In genomic region chr1:164451346-164451745, GRCm38 (mm10) we compare ENCODE assay signal across 24 mouse cellular contexts. TPM values are rescaled to one million over a fixed set of nuclear protein-coding genes. Genes with fewer than 3 reads are reported as not detected.
DNase-seq lines count a peak whose midpoint lies in the region; ATAC-seq and TF ChIP-seq lines count a peak whose summit lies in the region.
"Had no signal": no experiment of that assay in that cellular context is flagged by ENCODE, and none has a peak within 500 bp of the region (broad histone marks: within the 10 kb centered on the region; RNA-seq: fewer than 3 reads in every experiment).

No protein-coding gene starts in this region.

- peak overlapping the region; percentile 38 for H3K9ac ChIP-seq in heart, embryonic 13.5 days
- H3K9ac ChIP-seq in midbrain, embryonic 16.5 days (ENCODE audit: low read depth, low read length), result no peak overlapping the region
- H3K9ac ChIP-seq: forebrain, embryonic 15.5 days; hindbrain, embryonic 15.5 days; liver, postnatal 0 days; midbrain, embryonic 15.5 days had no signal

- DNase-seq in adrenal gland, adult (ENCODE audit: inconsistent age in 2 of 2, low spot score in 1 of 2), result peak; percentile 50 to 73
- no peak for DNase-seq in adrenal gland, postnatal 25 days
- DNase-seq in heart, postnatal 14 days, result no peak
- DNase-seq in layer of hippocampus, adult 2 months (ENCODE audit: low spot score in 2 of 2), result peak in 1 of 2 experiments; percentile 9
- no peak for DNase-seq in layer of hippocampus, adult 9-11 months
- no peak for DNase-seq in frontal cortex, postnatal 36 days (ENCODE audit: low spot score in 2 of 2)
- DNase-seq: cerebellum, adult 18-20 months; cerebellum, postnatal 36 days; heart, adult 11 months; kidney, postnatal 36 days; liver; liver, postnatal 0 days; lung, postnatal 14 days; thymus, postnatal 14 days had no signal

- H3K27me3 ChIP-seq in heart, embryonic 13.5 days (replicated peaks), result no peaks in the 10 kb centered on the region
- H3K27me3 ChIP-seq in midbrain, embryonic 16.5 days (ENCODE audit: control insufficient read depth, insufficient read depth, low read depth, low read length), result no peaks in the 10 kb centered on the region
- H3K27me3 ChIP-seq: forebrain, embryonic 15.5 days; hindbrain, embryonic 15.5 days; midbrain, embryonic 15.5 days had no signal

- WGBS in heart, embryonic 13.5 days, result 47% methylated on average over 5 of the region's 5 CpGs
- 94% methylated on average over 5 of the region's 5 CpGs for WGBS in midbrain, embryonic 16.5 days

- H3K4me2 ChIP-seq in heart, embryonic 13.5 days, result no peak overlapping the region
- no peak overlapping the region for H3K4me2 ChIP-seq in midbrain, embryonic 16.5 days (ENCODE audit: low read length)
- H3K4me2 ChIP-seq: forebrain, embryonic 15.5 days; hindbrain, embryonic 15.5 days; midbrain, embryonic 15.5 days had no signal

- no peak overlapping the region for H3K4me3 ChIP-seq in heart, embryonic 13.5 days
- peak overlapping the region; percentile 20 for H3K4me3 ChIP-seq in layer of hippocampus, adult 2 months
- no peak overlapping the region for H3K4me3 ChIP-seq in midbrain, embryonic 16.5 days (ENCODE audit: low read depth, low read length)
- H3K4me3 ChIP-seq: embryonic facial prominence, embryonic 10.5 days; erythroblast, embryonic 14.5 days; forebrain, embryonic 15.5 days; hindbrain, embryonic 15.5 days; megakaryocyte, embryonic 14.5 days; midbrain, embryonic 15.5 days had no signal

- H3K36me3 ChIP-seq in heart, embryonic 13.5 days, result peaks cover 79% of the 10 kb centered on the region
- H3K36me3 ChIP-seq in midbrain, embryonic 16.5 days (ENCODE audit: control insufficient read depth, insufficient read depth, low read length), result peaks cover 7% of the 10 kb centered on the region; the same call in 1 of the 2 replicates

- peak overlapping the region; percentile 74 for H3K27ac ChIP-seq in heart, embryonic 13.5 days (replicated peaks)
- peak overlapping the region; percentile 76; the same call in 1 of the 2 replicates for H3K27ac ChIP-seq in layer of hippocampus, adult 2 months
- no peak overlapping the region for H3K27ac ChIP-seq in midbrain, embryonic 16.5 days (ENCODE audit: low read length)
- H3K27ac ChIP-seq: embryonic facial prominence, embryonic 10.5 days; forebrain, embryonic 15.5 days; hindbrain, embryonic 15.5 days; midbrain, embryonic 15.5 days; stomach, postnatal 0 days had no signal

- H3K4me1 ChIP-seq in heart, embryonic 13.5 days, result peaks cover 75% of the 10 kb centered on the region
- H3K4me1 ChIP-seq in midbrain, embryonic 16.5 days (ENCODE audit: control insufficient read depth, insufficient read depth, low read length), result peaks cover 10% of the 10 kb centered on the region
- H3K4me1 ChIP-seq: megakaryocyte, embryonic 14.5 days had no signal

- ATAC-seq in heart, embryonic 13.5 days (ENCODE audit: extremely low read depth, insufficient number of reproducible peaks, low FRiP score, low TSS enrichment), result no peak
- ATAC-seq in midbrain, embryonic 16.5 days, result no peak
- ATAC-seq: activated CD4-positive, CD25-positive, alpha-beta regulatory T cell, adult 4 months; forebrain, embryonic 15.5 days; liver, postnatal 0 days; midbrain, embryonic 15.5 days had no signal

- intact Hi-C loops in heart, postnatal 14 days (cut with DNase I), result loop anchor here (5.0 kb wide), 1 partner anchor 84 kb away; no protein-coding TSS in a partner anchor

- no peak for TF ChIP-seq CTCF in layer of hippocampus, adult 2 months (conservative IDR thresholded peaks at IDR 0.05)

- no peaks in the 10 kb centered on the region for H3K9me3 ChIP-seq in heart, embryonic 13.5 days
- H3K9me3 ChIP-seq in midbrain, embryonic 16.5 days (replicated peaks; ENCODE audit: control insufficient read depth, low read length, poor library complexity, severe bottlenecking), result no peaks in the 10 kb centered on the region
- H3K9me3 ChIP-seq: embryonic facial prominence, embryonic 10.5 days; forebrain, embryonic 15.5 days; hindbrain, embryonic 15.5 days; midbrain, embryonic 15.5 days had no signal

RNA-seq across cellular contexts. Expression of gene Atp1b1, which starts 6.8 kb away (rescaled TPM):
- 64.2 and 66.9 TPM in 2 replicates for total RNA-seq in adrenal gland, postnatal 25 days (2021)
- 293 and 324 TPM in 2 replicates for polyA plus RNA-seq in heart, embryonic 13.5 days (2015; fragmentation: Nextera tagmentation; extraction: Ambion mirVana)
- total RNA-seq in heart, postnatal 14 days (2021), result 100 to 1,000 TPM; 452 to 466 TPM
- 1,000 to 10,000 TPM; 1,930 to 2,057 TPM for total RNA-seq in layer of hippocampus, adult 2 months (2021)
- polyA plus RNA-seq in midbrain, embryonic 16.5 days (2015; fragmentation: Nextera tagmentation; extraction: Ambion mirVana), result 238 and 311 TPM in 2 replicates
- polyA plus RNA-seq: erythroblast, embryonic 14.5 days had no signal

Comparison
In these comparisons a context has a peak if more than half of its experiments do, and no peak if none do; other contexts are left out.
1. DNase-seq: peak in adrenal gland, adult (2 of 2); none in adrenal gland, postnatal 25 days (single experiment), heart, postnatal 14 days (0 of 2), layer of hippocampus, adult 9-11 months (single experiment) and frontal cortex, postnatal 36 days (0 of 2).
2. RNA of gene Atp1b1, which starts 6.8 kb away (total RNA-seq): 1,930 to 2,057 TPM in layer of hippocampus, adult 2 months; 452 to 466 TPM in heart, postnatal 14 days and 64.2 to 66.9 TPM in adrenal gland, postnatal 25 days; every median in the first group is over 4 times any median in the second.